Mouse (Mus musculus) 416B (cell line): ENCODE measurements around the gene Spata5.

Experiments
- DNase-seq: peaks from one replicate; pipeline ENCODE4 v3.0.0; 2011; ENCODE audit warnings: low read depth

Spata5 gene

GRCm38 (mm10) chr3:37419458-37419991 lies at the start of gene Spata5:
TSS of gene Spata5 (plus strand) at chr3:37419896.
- DNase-seq: peak; percentile 100

DNA sequence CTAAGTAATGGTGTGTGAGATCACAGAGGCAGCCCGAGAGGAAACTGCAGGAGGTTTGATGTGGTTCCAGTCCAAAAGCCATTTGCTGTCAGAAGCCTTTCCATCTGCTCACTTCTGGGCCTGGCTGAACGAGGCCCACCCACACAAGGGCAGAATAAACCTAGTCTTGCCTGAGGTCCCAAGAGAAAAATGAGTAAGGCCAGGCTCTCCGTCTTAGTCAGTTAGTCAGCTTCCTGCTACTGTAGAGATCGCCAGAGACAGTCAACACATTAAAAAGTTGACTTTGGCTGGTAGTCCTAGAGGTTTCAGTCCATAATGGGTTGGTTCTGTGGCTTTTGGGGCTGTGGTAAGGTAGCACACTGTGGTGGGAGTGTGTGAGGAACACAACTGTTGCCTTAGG lies 49.3 kb upstream of the Spata5 start:
- peak; percentile 13 for DNase-seq

DNA sequence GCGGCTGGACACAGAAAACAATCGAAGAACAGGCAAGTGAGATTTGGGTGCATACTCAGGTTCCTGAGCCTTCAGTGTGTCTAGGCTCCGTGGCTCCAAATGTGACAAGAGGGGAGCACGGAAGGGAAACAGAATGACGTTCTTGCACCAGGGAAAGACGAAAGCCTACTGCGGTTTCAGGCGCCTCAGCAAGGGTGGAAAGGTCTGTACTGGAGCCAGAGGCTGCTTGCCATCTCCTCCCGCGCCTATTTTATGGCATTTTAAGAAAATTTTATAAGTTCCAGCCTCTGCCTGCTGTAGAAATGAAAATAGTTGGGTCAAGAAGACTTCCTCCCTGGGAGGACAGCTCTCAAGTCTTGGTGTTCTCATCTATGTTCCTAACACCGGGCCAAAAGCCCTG lies 46.0 kb upstream of the Spata5 start:
- DNase-seq: no peak

GRCm38 (mm10) chr3:37377926-37378325 lies 41.8 kb upstream of the Spata5 start:
- DNase-seq: no peak

DNA sequence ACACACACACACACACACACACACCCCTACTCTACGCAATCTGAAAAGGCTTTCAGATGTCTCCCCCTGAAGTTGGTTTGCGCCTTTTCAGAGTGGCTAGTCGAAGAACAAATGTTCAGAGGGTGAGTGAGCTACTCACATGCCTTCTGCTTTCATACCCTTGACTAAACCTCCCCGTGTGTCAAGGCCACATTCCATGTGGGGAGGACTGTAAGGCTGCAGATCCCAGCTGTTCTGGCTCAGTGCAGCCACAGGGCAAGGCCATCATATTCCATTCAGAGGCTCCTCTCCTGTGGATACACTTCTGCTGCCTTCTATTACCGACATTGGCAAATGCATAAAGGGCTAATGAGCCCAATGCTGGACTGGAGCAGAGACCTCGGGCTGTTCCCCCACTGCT lies 41.3 kb upstream of the Spata5 start:
- DNase-seq: no peak

GRCm38 (mm10) chr3:37379201-37379600 lies 40.5 kb upstream of the Spata5 start:
- DNase-seq: peak; percentile 56

- no peak for DNase-seq
These were observed 39.5 kb upstream of the Spata5 start for GRCm38 (mm10) chr3:37379930-37380881.

DNA sequence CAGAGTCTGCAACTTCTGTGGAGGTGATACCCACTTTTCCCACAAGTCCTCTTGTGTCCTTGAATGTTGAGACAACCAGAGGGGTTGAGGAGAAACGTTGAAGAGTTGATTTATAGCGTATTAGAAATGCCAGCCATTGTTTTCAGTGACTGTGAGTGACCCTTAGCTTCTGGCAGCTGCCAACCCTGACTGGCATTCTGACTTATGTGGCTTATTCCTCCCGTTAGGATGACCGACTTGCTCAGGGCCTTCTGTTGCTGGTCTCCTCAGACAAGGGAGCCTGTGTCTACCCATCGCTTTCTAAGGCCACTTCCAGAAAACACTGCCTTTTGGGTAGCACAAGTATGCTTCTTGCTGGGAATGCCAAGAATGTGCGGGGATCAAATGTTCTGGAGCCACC lies 38.2 kb upstream of the Spata5 start:
- no peak for DNase-seq

GRCm38 (mm10) chr3:37383096-37383765 lies 36.5 kb upstream of the Spata5 start:
- DNase-seq: peak; percentile 8

- DNase-seq: no peak
These were observed 32.4 kb upstream of the Spata5 start for GRCm38 (mm10) chr3:37387310-37387709.

- DNase-seq: no peak
These were observed 22.6 kb upstream of the Spata5 start for GRCm38 (mm10) chr3:37396930-37397608.

DNA sequence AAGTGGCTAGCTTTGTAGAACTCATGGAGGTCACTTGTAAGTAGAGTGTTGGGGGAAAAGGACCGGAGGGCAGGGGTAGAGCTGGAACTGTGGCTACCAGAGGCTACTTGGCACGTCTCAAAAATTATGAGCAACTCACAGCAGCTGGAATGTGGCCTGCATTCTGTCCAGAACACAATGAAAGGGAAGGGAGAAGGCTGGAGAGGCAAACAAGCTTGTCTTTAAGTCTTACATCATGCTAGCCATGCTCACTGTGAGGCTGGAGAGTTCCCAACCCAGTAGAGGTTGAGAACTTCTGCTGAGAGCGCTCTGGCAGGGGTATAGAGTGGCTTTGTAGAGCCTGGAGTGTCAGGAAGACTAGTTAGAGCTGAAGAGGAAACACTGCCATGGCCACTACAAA lies 22.1 kb upstream of the Spata5 start:
- DNase-seq: no peak

- no peak for DNase-seq
These were observed 20.9 kb upstream of the Spata5 start for GRCm38 (mm10) chr3:37398661-37399395.

- DNase-seq: no peak
These were observed 17.7 kb upstream of the Spata5 start for GRCm38 (mm10) chr3:37401729-37402610.

DNA sequence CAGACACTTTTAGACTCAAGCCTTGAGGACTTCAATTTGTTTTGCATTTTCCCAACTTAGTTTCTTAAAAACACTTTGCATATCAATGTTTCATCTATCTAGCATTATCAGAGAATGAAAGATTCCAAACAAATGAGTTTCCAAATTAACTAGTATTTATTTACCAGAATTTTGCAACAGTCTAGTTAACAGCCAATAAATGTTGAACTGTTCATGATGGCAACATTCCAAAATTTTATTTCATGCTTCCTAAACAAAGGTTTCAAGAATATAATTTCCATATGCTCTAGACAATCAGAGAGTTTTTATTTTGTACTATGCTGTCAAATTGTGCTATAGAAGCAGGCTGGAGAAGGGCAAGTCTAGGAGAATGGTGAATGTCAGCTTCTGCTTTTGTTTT lies 12.1 kb upstream of the Spata5 start:
- DNase-seq: no peak

GRCm38 (mm10) chr3:37413446-37413845 lies 6.2 kb upstream of the Spata5 start:
- no peak for DNase-seq

GRCm38 (mm10) chr3:37414413-37414960 lies 5.2 kb upstream of the Spata5 start:
- peak; percentile 80 for DNase-seq

DNA sequence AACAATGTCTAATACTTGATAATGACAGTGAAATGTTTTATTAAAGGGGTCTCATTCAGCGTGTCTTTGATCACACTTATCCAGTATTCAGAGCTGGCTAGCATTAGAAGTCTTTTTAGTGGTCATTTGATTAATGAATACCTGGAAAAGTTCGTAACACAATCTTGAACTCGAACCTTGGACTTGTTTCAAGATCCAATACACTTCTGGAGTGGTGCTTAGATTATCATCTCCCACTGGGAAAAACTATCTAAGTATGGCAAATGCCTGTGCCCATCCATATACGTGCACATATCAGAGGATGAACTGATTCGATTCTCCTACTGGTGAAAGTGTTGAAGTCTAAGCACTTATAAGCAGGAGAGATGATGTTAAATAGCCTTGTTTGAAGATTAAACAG lies 1.4 kb upstream of the Spata5 start:
- no peak for DNase-seq

GRCm38 (mm10) chr3:37418961-37419457 lies 687 bp upstream of the Spata5 start:
- no peak for DNase-seq

DNA sequence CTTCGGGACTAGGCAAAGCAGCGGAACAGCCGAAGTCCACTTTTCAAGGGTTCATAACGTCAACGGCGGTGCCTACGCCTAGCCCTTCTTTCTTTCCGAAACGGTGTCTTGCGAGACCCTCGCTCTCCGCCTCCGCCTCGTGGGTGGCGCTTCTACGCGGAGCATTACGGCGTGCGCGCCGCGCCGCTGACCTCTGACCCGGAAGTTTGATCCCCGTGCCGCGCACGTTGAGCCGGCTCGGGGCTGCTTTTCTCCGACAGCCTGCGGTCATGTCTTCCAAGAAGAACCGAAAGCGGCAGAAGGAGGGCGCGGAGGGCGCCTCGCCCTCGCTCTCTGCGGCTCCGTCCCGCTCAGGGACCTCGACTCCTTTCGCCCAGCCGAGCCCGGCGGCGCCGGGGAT lies 376 bp downstream of the Spata5 start, which contains the start of gene Nudt6:
Nudt6 (minus strand) TSS at position 140 of the 400 bp plus-strand sequence.
- peak; percentile 95 for DNase-seq
